Mouse (Mus musculus) embryonic stem cell, embryonic (primary cell): ENCODE measurements around the gene Sec14l4.

ENCODE experiments used
- CTCF ChIA-PET, 4 experiments: fragments of 300-600 bp in 2 of 4; fragments of 350-600 bp in 2 of 4; sonication (Branson Sonifier 250); formaldehyde crosslinking; loops; one replicate each; lab custom pipeline; 2022; ENCODE audit warnings: inconsistent platforms in 2 of 4; lab: Charles Lee
- POLR2A ChIA-PET, 4 experiments: fragments of 300-600 bp in 2 of 4; fragments of 350-600 bp in 2 of 4; sonication (Branson Sonifier 250); formaldehyde crosslinking; loops; one replicate each; lab custom pipeline; 2022; ENCODE audit warnings: antibody characterized with exemption in 4 of 4, inconsistent platforms in 1 of 4; lab: Charles Lee

Gene Sec14l4

DNA sequence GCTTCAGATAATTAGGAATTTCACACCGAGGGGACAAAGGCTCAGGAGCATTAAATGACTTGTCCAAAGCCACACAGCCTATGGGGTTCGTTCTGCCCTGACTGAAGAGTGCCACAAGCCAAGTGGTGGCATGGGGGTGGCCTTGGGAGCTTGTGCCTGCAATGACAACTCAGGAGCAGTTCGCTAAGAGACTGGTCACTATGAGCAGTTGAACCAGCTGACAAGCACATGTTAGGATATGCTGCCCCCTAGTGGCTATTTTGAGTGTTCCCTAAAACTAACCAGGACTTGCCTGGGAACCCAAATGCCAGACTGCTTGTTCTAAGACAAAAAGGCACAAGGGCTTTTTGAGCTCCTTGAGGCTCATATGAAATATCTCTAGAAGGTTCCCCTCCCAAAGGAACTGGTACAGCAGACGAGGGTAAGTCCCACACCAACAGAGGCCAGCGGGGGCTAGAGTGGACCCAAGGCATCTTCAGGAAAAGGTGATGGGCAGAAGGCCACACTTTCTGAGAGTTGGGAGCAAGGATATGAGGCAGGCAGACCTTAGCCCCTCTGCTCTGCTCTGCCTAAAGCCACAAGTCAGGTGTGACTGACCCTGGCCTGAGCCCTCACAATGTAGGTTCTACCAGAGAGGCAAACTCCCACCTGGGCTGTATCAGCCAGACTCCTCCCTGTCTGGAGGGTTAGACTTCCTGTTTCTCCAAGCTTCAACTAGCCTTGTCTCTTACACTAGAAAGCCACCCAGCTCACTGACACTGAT lies 52.2 kb downstream of the Sec14l4 start:
- ChIA-PET CTCF (interaction anchor here (0.6 to 3.2 kb wide), 27 partner anchors 9 to 386 kb away, joined by 3 to 19 read pairs (median 4); partner anchors contain the start of genes Pes1 (in 1 of the 4) and Sec14l3 (in 1 of the 4)), POLR2A (interaction anchor here in 2 of 4 experiments (0.7 to 1.1 kb wide), 5 partner anchors 11 to 84 kb away, joined by 3 to 7 read pairs (median 5); partner anchors contain the start of gene Sec14l2 (in 1 of the 2))

DNA sequence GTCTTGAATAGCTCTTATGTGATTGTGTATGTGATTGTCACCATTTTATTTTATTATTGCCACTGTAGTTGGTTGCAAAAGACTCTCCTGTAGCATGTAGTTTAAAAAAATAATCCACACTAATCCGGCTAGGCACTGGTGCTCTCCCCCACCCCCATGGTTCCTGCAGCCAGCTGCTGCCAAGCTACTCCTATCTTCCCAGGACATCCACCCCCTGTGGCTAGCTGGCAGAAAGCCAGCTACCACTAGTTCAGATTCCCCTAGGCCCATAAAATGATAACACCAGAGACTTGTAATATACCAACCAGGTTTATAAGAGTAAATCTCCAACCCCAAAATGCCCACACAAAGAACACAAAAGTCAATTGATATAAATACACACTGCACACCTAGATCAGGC lies 55.0 kb downstream of the Sec14l4 start:
- CTCF ChIA-PET, result interaction anchor here in 3 of 4 experiments (1.0 to 3.2 kb wide), 5 partner anchors 8 to 57 kb away, joined by 3 to 19 read pairs (median 4); partner anchors contain the start of gene Mtfp1 (in 1 of the 3)
- POLR2A ChIA-PET, result interaction anchor here in 3 of 4 experiments (0.6 to 1.5 kb wide), 7 partner anchors 8 to 123 kb away, joined by 3 to 5 read pairs (median 3); partner anchors contain the start of gene Pes1 (in 1 of the 3)

DNA sequence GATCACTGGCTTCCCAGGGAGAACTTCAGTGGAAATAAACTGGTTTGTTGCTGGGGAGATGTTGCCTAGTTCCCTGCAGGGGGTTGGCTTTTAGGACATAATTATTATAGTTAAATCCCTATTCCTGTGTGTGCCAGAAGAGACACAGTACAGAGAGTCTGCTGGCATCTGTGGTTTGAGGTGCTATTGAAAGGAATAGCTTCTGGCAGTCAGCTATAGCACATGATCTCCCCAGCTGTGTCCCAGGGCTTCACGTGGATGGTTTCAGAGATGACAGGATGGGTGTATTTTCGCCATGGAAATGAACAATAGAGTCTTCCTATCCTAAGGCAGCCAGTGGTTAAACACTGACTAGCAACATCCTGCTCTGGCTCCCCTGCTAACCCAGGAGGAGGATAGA lies 56.0 kb downstream of the Sec14l4 start:
- ChIA-PET POLR2A (interaction anchor here in 1 of 4 experiments (0.6 to 1.5 kb wide), 2 partner anchors 10 to 87 kb away, joined by 3 to 4 read pairs; no protein-coding TSS in a partner anchor), CTCF (interaction anchor here in 1 of 4 experiments (0.6 kb wide), 1 partner anchor 861 kb away, joined by 4 read pairs; no protein-coding TSS in a partner anchor)

DNA sequence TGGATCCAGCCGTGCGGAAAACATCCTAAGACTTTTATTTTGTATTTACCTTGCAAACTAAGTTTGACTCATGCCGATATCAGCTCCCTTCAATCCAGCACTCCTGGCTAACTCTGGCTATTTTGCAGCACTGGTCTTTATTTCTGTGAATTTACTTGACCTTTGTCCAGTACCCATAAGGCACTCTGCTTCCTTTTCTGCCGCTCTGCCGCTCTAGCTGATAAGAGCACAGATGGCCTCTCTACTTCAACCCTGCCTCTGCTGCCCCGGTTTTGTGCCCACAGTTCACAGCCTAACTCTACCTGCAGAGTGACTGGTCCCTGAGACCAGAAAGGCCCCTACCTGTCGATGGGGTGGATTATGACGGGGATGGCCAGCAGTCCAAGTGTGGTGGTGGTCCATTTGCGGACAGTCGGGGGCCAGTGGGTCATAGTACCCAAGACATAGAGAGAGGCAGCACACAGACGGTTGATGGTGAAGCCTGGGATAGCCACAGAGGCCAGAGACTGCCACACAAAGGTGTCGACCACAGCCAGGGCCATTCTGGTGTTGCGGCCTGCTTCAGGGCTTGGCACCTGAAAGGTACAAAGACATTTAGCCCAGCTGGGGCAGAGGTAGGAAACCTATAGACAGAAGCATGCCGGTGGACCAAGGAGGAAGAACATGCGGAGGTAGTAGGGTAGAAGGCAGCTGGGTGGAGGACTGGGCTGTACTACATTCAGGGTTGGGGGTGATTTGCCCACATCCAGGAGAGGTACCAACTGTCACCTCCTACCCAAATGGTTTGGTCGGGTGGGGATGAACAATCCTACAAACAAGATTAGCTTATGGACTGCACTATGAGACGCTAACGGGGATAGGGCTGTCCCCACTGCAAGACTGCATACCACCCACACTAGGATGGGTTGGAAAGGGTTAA lies 62.5 kb downstream of the Sec14l4 start:
- ChIA-PET POLR2A (interaction anchor here in 3 of 4 experiments (0.7 to 2.3 kb wide), 21 partner anchors 8 to 445 kb away, joined by 3 to 11 read pairs (median 4); partner anchors contain the start of genes Sec14l2 (in 3 of the 3), Tbc1d10a (in 2 of the 3), Morc2a (in 1 of the 3) and Pes1 (in 1 of the 3)), CTCF (interaction anchor here (0.5 to 2.2 kb wide), 40 partner anchors 8 to 411 kb away, joined by 3 to 19 read pairs (median 4); partner anchors contain the start of genes Sec14l2 (in 2 of the 4), Castor1 (in 1 of the 4), Pes1 (in 1 of the 4) and Rnf215 (in 1 of the 4))

DNA sequence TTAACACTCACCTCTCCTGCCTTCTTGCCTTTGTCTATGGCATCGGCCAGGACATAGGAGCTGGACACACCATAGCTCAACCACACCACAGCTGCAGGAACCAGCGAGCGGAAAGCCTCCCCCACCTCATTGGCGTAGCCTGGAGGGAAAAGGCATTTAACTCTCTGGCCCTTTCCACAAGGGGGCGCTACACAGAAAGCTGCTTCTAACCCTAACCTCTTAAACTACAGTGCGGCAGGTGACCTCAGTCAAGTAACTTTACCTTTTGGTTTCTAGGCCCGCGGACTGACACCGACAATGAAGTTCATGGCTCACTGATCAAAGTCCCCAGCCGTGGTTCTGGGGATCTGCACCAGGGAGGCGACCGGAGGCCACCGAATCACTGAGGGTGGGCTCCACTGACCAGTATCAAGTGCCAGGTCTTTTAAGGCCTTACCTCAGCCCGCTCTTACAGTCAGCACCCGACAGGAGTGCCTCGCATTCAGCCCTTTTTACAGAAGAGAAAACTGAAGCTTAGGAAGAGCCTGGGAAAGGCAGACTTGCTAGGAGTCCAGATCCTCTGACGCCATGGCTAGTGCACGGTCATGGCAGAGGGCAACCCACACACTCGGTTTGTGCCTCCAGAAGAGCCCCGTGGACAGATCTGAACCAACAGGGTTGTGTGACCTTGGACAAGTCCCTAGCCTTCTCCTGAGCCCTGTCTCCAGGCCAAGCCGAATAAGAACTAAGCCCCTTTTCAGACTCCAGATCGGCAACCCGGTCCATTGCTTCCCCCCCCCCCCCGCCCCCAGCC lies 63.3 kb downstream of the Sec14l4 start:
- ChIA-PET POLR2A (interaction anchor here in 3 of 4 experiments (0.6 to 2.3 kb wide), 23 partner anchors 8 to 445 kb away, joined by 3 to 11 read pairs (median 4); partner anchors contain the start of genes Sec14l2 (in 3 of the 3), Tbc1d10a (in 2 of the 3), Morc2a (in 1 of the 3) and Pes1 (in 1 of the 3)), CTCF (interaction anchor here (0.5 to 2.2 kb wide), 38 partner anchors 9 to 410 kb away, joined by 3 to 19 read pairs (median 4); partner anchors contain the start of genes Sec14l2 (in 2 of the 4), Castor1 (in 1 of the 4), Pes1 (in 1 of the 4) and Rnf215 (in 1 of the 4))

DNA sequence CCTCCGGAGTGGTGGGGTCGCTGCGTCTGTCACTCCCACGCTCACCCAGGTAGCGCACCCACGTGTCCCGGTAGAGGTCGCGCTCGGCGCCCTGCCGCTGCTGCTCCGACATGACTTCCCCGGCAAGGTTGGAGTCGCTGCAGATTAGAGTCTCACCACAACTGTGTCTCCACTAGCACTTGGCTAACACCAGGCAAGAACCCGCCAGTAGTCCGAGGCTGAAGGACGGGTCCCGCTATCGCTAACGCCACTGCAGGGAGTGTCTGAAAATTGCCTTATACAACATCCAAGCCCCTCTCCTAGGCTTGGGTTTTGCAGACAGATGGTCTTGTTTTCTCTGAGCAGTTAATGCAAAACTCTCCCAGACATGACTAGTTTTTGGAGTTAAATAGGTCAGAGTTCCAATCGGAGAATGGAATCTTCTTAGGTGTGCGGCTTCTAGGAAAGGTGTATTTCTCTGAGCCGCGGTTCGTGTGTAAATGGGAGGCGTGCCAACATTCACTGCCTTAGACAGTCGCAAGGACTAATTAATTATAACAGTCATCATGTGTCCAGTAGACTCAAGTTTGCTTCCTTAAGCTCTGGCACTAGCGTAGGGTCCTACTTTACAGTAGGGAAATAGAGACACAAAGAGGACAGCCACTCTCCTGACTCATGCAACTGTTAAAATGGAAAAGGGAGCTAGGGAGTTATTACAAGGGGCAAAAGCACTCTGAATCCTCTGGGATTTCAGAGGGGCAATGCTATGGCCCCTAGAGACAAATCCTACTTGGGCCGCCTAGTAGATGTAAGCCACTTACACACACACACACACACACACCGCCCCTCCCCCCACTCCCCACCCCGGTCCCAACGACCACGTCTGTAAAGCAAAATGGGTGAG lies 64.2 kb downstream of the Sec14l4 start, which contains the start of gene Mtfp1:
Mtfp1 (minus strand) TSS at position 275 of the 883 bp plus-strand sequence.
- ChIA-PET CTCF (interaction anchor here in 3 of 4 experiments (0.6 to 2.2 kb wide), 13 partner anchors 10 to 132 kb away, joined by 3 to 19 read pairs (median 5); partner anchors contain the start of genes Pes1 (in 1 of the 3) and Sec14l2 (in 1 of the 3)), POLR2A (interaction anchor here in 3 of 4 experiments (0.6 to 3.6 kb wide), 26 partner anchors 9 to 1502 kb away, joined by 3 to 20 read pairs (median 4); partner anchors contain the start of genes Pes1 (in 2 of the 3), Sec14l2 (in 2 of the 3), Gal3st1 (in 1 of the 3) and Tbc1d10a (in 1 of the 3))

DNA sequence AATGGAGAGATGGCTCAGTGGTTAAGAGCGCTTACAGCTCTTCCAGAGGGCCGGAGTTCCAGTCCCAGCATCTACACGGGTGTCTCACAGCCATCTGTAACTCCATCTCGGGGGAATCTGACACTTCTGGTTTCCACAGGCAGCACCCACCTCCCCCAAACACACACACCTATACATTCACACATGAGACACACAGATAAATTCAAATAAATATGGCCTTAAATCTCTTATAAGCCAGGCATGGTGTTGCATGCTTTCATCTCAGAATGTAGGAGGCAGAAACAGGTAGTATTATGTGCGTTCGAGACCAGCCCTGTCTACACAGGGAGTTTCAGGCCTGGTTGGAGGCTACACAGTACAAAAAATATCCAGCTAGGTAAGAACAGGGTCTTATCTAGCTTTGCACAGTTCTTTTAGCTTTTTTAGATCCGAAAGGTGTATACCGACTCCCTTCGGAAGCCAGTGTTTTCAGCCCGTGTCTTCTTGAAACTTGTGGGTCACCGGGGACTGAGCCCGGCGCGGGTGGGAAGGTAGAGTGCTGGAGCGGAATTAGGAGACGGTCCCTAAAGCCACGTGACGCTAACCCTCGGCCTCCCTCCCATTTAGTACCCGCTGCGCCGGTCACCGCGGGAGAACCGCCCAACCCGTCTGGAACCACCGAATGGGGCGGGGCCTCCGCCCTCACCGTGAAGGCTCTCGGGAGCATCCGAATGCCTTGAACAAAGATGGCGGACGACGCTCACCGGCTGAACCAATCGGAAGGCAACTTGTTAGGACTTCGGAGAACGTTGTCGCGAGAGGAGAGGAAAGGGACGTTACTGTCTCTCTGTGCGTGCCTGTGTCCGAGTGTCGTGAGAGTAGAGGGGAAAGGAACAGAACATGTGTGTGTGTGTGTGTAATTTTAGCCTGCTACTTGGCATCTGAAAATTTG lies 65.1 kb downstream of the Sec14l4 start:
- CTCF ChIA-PET, result interaction anchor here in 3 of 4 experiments (0.6 to 1.3 kb wide), 8 partner anchors 16 to 133 kb away, joined by 3 to 6 read pairs (median 3); partner anchors contain the start of gene Pes1 (in 1 of the 3)
- POLR2A ChIA-PET, result interaction anchor here in 3 of 4 experiments (0.6 to 3.6 kb wide), 23 partner anchors 9 to 1501 kb away, joined by 3 to 20 read pairs (median 4); partner anchors contain the start of genes Sec14l2 (in 2 of the 3), Gal3st1 (in 1 of the 3), Pes1 (in 1 of the 3) and Tbc1d10a (in 1 of the 3)

DNA sequence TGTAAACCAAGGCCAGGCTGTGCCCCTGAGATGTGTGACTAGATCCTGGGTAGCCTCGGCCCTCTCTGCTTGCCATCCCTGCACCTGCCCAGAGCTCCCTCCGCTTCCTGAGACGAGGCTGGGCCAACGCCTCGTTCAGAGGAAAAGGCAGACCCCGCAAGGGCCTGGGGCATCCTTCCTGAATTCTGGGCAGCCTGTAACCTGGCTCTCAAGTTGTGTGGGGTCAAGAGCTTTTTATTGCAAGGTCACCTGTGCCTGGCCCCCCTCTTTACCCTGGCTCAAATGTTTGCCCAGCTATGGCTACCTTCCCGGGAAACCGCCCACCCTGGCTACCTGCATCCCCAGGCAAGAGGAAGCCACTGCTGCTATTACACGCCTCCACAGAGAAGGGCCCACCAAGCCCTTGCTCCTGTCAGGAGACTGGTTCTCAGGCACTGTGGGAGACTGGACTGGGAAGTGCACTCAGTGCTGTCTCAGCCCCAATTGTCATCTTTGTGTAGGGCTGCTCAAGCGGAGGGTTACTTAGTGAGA lies 65.9 kb downstream of the Sec14l4 start:
- POLR2A ChIA-PET, result interaction anchor here in 3 of 4 experiments (0.8 to 3.6 kb wide), 19 partner anchors 9 to 134 kb away, joined by 3 to 20 read pairs (median 4); partner anchors contain the start of genes Pes1 (in 1 of the 3), Sec14l2 (in 1 of the 3) and Tbc1d10a (in 1 of the 3)
- CTCF ChIA-PET, result interaction anchor here in 1 of 4 experiments (1.3 kb wide), 2 partner anchors 44 to 96 kb away, joined by 3 to 5 read pairs; no protein-coding TSS in a partner anchor
